Mouse (Mus musculus): ENCODE measurements at regions not wholly inside any gene's neighbourhood (a gene's known extent, or its start where the extent isn't known, plus 50 kb on each side); places are given as distances from the start of the nearest gene placed in this dataset.

DNA sequence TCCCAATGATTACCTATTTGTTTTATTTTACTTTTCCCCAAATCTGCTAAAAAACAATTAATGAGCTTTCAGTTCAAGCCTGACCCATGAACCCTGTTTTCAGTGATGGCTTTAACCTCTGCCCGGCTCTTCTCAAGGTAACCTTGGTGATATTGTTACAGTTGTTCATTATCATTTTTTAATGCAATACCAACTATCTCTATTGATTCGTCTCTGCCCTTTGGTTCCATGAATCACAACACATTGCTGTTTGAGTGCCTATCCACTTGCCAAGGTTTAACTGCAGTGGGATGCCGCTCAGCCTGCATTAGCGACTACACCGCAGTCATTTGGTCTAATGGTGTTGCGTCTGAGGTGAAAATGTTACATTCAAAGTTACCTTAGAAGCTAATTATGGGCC, 317.9 kb downstream of the Etnk1 start:
- DNase-seq (ENCODE audit: low spot score) = no peak
- Histone ChIP-seq H3K4me1 (peaks cover 11% of the 10 kb centered on the region; the same call in 1 of the 2 replicates), H3K27ac (no peak overlapping the region), H3K36me3 (no peaks in the 10 kb centered on the region), H3K4me3 (no peak overlapping the region), H3K27me3 (ENCODE audit: low read depth, poor library complexity, severe bottlenecking) (no peaks in the 10 kb centered on the region), H3K9me3 (replicated peaks) (no peaks in the 10 kb centered on the region)
- 95% methylated on average over 6 of the region's 6 CpGs for WGBS

DNA sequence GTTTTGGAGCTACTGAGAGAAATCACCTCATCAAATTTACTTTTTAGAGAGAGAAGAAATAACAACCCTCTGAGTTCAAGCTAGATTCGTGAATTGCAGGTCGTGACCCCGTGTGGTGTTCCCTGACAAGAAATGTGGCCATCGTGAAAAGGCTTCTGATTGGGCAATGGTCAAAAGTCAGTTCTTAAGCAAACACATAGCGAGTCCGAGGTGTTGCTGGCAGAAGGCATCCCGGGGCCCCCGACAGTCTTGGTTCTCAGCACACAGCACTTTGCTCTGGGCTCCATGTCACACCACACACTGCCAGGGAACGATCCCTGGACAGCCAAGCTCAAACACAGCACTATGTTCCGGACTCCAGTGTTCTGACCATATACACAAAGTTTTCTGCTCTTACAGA, 320.0 kb downstream of the Etnk1 start:
- Histone ChIP-seq H3K27me3 (ENCODE audit: low read depth, poor library complexity, severe bottlenecking) (no peaks in the 10 kb centered on the region), H3K9me3 (replicated peaks) (no peaks in the 10 kb centered on the region), H3K27ac (no peak overlapping the region), H3K4me3 (no peak overlapping the region), H3K4me1 (peaks cover 11% of the 10 kb centered on the region; the same call in 1 of the 2 replicates), H3K36me3 (no peaks in the 10 kb centered on the region)
- 73% methylated on average over 10 of the region's 10 CpGs for WGBS
- no peak for DNase-seq (ENCODE audit: low spot score)

GRCm38 (mm10) chr6:143490019-143490418, 323.0 kb downstream of the Etnk1 start:
- Histone ChIP-seq H3K9me3 (replicated peaks) (no peaks in the 10 kb centered on the region), H3K4me1 (peaks cover 14% of the 10 kb centered on the region; the same call in 1 of the 2 replicates), H3K27me3 (ENCODE audit: low read depth, poor library complexity, severe bottlenecking) (peaks cover 12% of the 10 kb centered on the region; the same call in 1 of the 2 replicates), H3K4me3 (no peak overlapping the region), H3K36me3 (no peaks in the 10 kb centered on the region), H3K27ac (no peak overlapping the region)
- no peak for DNase-seq (ENCODE audit: low spot score)
- 98% methylated on average over 6 of the region's 6 CpGs for WGBS

- Histone ChIP-seq H3K4me3 (no peak overlapping the region), H3K27me3 (ENCODE audit: low read depth, poor library complexity, severe bottlenecking) (peaks cover 26% of the 10 kb centered on the region; the same call in 1 of the 2 replicates), H3K4me1 (peaks cover 14% of the 10 kb centered on the region; the same call in 1 of the 2 replicates), H3K9me3 (replicated peaks) (no peaks in the 10 kb centered on the region), H3K36me3 (no peaks in the 10 kb centered on the region), H3K27ac (no peak overlapping the region)
- 95% methylated on average over 5 of the region's 5 CpGs for WGBS
- no peak for DNase-seq (ENCODE audit: low spot score)
Observed at GRCm38 (mm10) chr6:143491380-143491779, 324.4 kb downstream of the Etnk1 start.

DNA sequence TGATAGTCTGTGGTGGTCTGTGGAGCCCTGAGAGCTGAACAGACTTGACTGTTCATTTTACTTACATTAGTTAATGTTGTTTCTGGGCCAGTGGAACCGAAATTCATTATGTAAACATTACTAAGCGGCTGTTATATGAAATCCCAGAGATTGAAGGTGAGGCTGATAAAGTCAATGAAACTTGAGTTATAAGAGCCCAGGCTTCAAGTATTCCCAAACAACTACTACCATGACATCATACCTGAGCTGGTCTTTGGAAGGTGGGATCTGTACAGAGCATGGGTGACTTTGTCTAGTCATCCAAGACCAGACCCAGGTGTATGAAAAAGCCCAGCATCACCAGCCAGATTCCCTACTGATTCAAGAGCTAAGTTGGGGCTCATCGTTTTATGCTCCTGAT, 326.5 kb downstream of the Etnk1 start:
- Histone ChIP-seq H3K36me3 (no peaks in the 10 kb centered on the region), H3K4me1 (peaks cover 9% of the 10 kb centered on the region), H3K9me3 (replicated peaks) (no peaks in the 10 kb centered on the region), H3K27me3 (ENCODE audit: low read depth, poor library complexity, severe bottlenecking) (peaks cover 42% of the 10 kb centered on the region; the same call in 1 of the 2 replicates), H3K27ac (no peak overlapping the region), H3K4me3 (no peak overlapping the region)
- 94% methylated on average over 3 of the region's 3 CpGs for WGBS
- no peak for DNase-seq (ENCODE audit: low spot score)

GRCm38 (mm10) chr6:143494341-143494740, 327.3 kb downstream of the Etnk1 start:
- Histone ChIP-seq H3K9me3 (replicated peaks) (no peaks in the 10 kb centered on the region), H3K4me3 (no peak overlapping the region), H3K27me3 (ENCODE audit: low read depth, poor library complexity, severe bottlenecking) (peaks cover 42% of the 10 kb centered on the region; the same call in 1 of the 2 replicates), H3K27ac (peak overlapping the region; percentile 21; the same call in 1 of the 2 replicates), H3K36me3 (no peaks in the 10 kb centered on the region), H3K4me1 (peaks cover 17% of the 10 kb centered on the region)
- 88% methylated on average over 11 of the region's 11 CpGs for WGBS
- DNase-seq (ENCODE audit: low spot score) = no peak

DNA sequence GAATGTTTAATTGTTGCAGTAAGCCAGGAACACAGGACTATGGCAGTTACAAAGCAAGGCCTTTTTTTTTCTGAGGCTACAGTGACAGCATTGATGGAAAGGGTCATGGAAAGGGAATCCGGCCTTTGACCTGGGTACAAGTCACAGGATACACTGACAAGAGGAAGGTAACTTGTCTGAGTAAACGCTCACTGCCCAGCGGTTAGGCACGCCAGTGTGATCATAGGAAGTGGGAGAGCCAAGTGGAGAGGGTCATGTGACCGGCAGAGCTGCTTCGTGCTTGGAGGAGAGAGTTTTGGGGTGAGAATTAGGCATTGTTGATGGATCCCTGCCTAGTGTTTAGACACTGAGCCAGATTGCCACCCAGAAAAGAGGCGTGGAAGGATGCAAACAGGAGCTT, 327.9 kb downstream of the Etnk1 start:
- Histone ChIP-seq H3K27me3 (ENCODE audit: low read depth, poor library complexity, severe bottlenecking) (peaks cover 42% of the 10 kb centered on the region; the same call in 1 of the 2 replicates), H3K9me3 (replicated peaks) (no peaks in the 10 kb centered on the region), H3K4me3 (no peak overlapping the region), H3K36me3 (no peaks in the 10 kb centered on the region), H3K27ac (peak overlapping the region; percentile 21), H3K4me1 (peaks cover 22% of the 10 kb centered on the region)
- 67% methylated on average over 7 of the region's 7 CpGs for WGBS
- no peak for DNase-seq (ENCODE audit: low spot score)

- 83% methylated on average over 14 of the region's 14 CpGs for WGBS
- no peaks in the 10 kb centered on the region for H3K36me3 ChIP-seq
- H3K4me1 ChIP-seq = peaks cover 43% of the 10 kb centered on the region
- peak; percentile 49 for DNase-seq (ENCODE audit: low spot score)
- no peaks in the 10 kb centered on the region for H3K9me3 ChIP-seq (replicated peaks)
- peaks cover 61% of the 10 kb centered on the region; the same call in 1 of the 2 replicates for H3K27me3 ChIP-seq (ENCODE audit: low read depth, poor library complexity, severe bottlenecking)
- H3K27ac ChIP-seq = peak overlapping the region; percentile 81
- no peak overlapping the region for H3K4me3 ChIP-seq
Observed at GRCm38 (mm10) chr6:143498764-143499163, 331.7 kb downstream of the Etnk1 start.

GRCm38 (mm10) chr6:143499259-143500043, 332.4 kb downstream of the Etnk1 start:
- Histone ChIP-seq H3K9me3 (replicated peaks) (no peaks in the 10 kb centered on the region), H3K4me1 (peaks cover 42% of the 10 kb centered on the region), H3K27ac (peak overlapping the region; percentile 84), H3K4me3 (no peak overlapping the region), H3K36me3 (no peaks in the 10 kb centered on the region), H3K27me3 (ENCODE audit: low read depth, poor library complexity, severe bottlenecking) (peaks cover 58% of the 10 kb centered on the region; the same call in 1 of the 2 replicates)
- WGBS = 40% methylated on average over 19 of the region's 19 CpGs
- peak; percentile 66 for DNase-seq (ENCODE audit: low spot score)

DNA sequence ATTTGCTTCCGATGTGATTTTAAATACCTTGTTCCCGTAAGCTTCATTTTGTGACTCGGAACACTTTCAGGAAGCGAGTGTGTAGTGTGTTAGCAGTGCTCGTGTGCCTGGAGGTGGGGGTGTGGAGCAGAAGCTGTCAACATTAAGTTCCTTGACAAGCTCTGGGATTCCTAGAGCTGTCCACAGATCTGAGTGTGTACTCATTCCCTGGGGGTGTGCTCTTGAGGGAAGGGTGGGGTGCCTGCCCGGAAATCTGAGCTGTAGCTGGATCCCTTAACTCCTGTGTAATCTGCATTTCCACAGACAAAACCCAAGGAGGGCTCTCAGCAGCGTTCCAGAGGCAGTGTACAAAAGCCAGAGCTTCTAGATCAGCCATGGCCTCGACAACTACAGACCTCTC, 335.8 kb downstream of the Etnk1 start:
- 85% methylated on average over 8 of the region's 8 CpGs for WGBS
- Histone ChIP-seq H3K27ac (no peak overlapping the region; the same call in 1 of the 2 replicates), H3K9me3 (replicated peaks) (no peaks in the 10 kb centered on the region), H3K27me3 (ENCODE audit: low read depth, poor library complexity, severe bottlenecking) (peaks cover 24% of the 10 kb centered on the region; the same call in 1 of the 2 replicates), H3K36me3 (no peaks in the 10 kb centered on the region), H3K4me1 (peaks cover 41% of the 10 kb centered on the region), H3K4me3 (no peak overlapping the region)
- no peak for DNase-seq (ENCODE audit: low spot score)

GRCm38 (mm10) chr6:143503953-143504352, 336.9 kb downstream of the Etnk1 start:
- no peak for DNase-seq (ENCODE audit: low spot score)
- no peak overlapping the region for H3K4me3 ChIP-seq
- no peaks in the 10 kb centered on the region for H3K36me3 ChIP-seq
- H3K27me3 ChIP-seq (ENCODE audit: low read depth, poor library complexity, severe bottlenecking) = peaks cover 22% of the 10 kb centered on the region; the same call in 1 of the 2 replicates
- H3K4me1 ChIP-seq = peaks cover 31% of the 10 kb centered on the region
- 90% methylated on average over 4 of the region's 4 CpGs for WGBS
- no peaks in the 10 kb centered on the region for H3K9me3 ChIP-seq (replicated peaks)
- no peak overlapping the region for H3K27ac ChIP-seq

GRCm38 (mm10) chr6:143513459-143513858, 346.4 kb downstream of the Etnk1 start:
- no peak overlapping the region for H3K27ac ChIP-seq
- H3K27me3 ChIP-seq (ENCODE audit: low read depth, poor library complexity, severe bottlenecking) = no peaks in the 10 kb centered on the region
- H3K36me3 ChIP-seq = 0 out of 2 replicates have a peak, but pooled peaks cover 2% of the 10 kb centered on the region
- DNase-seq (ENCODE audit: low spot score) = no peak
- H3K9me3 ChIP-seq (replicated peaks) = no peaks in the 10 kb centered on the region; the same call in 1 of the 2 replicates
- no peaks in the 10 kb centered on the region for H3K4me1 ChIP-seq
- WGBS = 93% methylated on average over 5 of the region's 5 CpGs
- no peak overlapping the region for H3K4me3 ChIP-seq

- Histone ChIP-seq H3K27me3 (ENCODE audit: low read depth, poor library complexity, severe bottlenecking) (no peaks in the 10 kb centered on the region), H3K27ac (no peak overlapping the region)
- WGBS = 93% methylated on average over 12 of the region's 12 CpGs
Observed at GRCm38 (mm10) chr6:143515137-143515536, 348.1 kb downstream of the Etnk1 start.

More at GRCm38 (mm10) chr6:143515137-143515536, 348.1 kb downstream of the Etnk1 start:
- H3K9me3 ChIP-seq (replicated peaks) = no peaks in the 10 kb centered on the region; the same call in 1 of the 2 replicates
- no peaks in the 10 kb centered on the region for H3K4me1 ChIP-seq
- no peak for DNase-seq (ENCODE audit: low spot score)
- no peak overlapping the region for H3K4me3 ChIP-seq
- 0 out of 2 replicates have a peak, but pooled peaks cover 2% of the 10 kb centered on the region for H3K36me3 ChIP-seq
